Mouse (Mus musculus) stomach, embryonic 16.5 days (tissue): ENCODE results near the gene Col9a2. TPM values are rescaled to one million over a fixed set of nuclear protein-coding genes. Genes with fewer than 3 reads are reported as not detected.

Experiments
- ATAC-seq: fragments of 200-750 bp; cut with Nextera tagmentation; 2 replicates; pipeline ENCODE4 v1.8.0; 2017; ENCODE audit warnings: moderate number of reproducible peaks, moderate TSS enrichment; ENCODE audit not compliant: insufficient read depth, low FRiP score
- H3K27ac ChIP-seq: fragments of 300-500 bp; sonication (generic); 2 replicates; pipeline ENCODE4 v1.5.1; 2014; ENCODE audit warnings: low read length
- H3K27me3 ChIP-seq: fragments of 300-500 bp; sonication (generic); 2 replicates; pipeline ENCODE4 v1.6.1; 2014; ENCODE audit warnings: low read length, control low read depth, mixed read lengths; ENCODE audit not compliant: control insufficient read depth, insufficient read depth
- H3K36me3 ChIP-seq: fragments of 300-500 bp; sonication (generic); 2 replicates; pipeline ENCODE4 v1.6.1; 2014; ENCODE audit warnings: low read length; ENCODE audit not compliant: control insufficient read depth, insufficient read depth
- H3K4me1 ChIP-seq: fragments of 300-500 bp; sonication (generic); 2 replicates; pipeline ENCODE4 v1.6.1; 2014; ENCODE audit warnings: low read length, control low read depth, mixed read lengths; ENCODE audit not compliant: control insufficient read depth, insufficient read depth
- H3K4me2 ChIP-seq: fragments of 300-500 bp; sonication (generic); 2 replicates; pipeline ENCODE4 v1.6.1; 2014; ENCODE audit warnings: low read depth, low read length, mixed read lengths
- H3K4me3 ChIP-seq: fragments of 300-500 bp; sonication (generic); replicated peaks from 2 replicates; pipeline ENCODE4 v1.5.1; 2014; ENCODE audit warnings: mild to moderate bottlenecking, low read length
- H3K9ac ChIP-seq: fragments of 300-500 bp; sonication (generic); 2 replicates; pipeline ENCODE4 v1.6.1; 2014; ENCODE audit warnings: low read length
- H3K9me3 ChIP-seq: fragments of 300-500 bp; sonication (generic); replicated peaks from 2 replicates; pipeline ENCODE4 v1.6.1; 2016; ENCODE audit warnings: low read length, control low read depth; ENCODE audit not compliant: control insufficient read depth
- WGBS: fragments of 180-500 bp; shearing (Covaris S2); extraction: QIAGEN DNeasy Blood & Tissue Kit; methylation state at CpG from one replicate; pipeline ENCODE4 v1.1.7; 2014; 5-methylcytosine and 5-hydroxymethylcytosine counted together
- polyA plus RNA-seq: library from polyadenylated mRNA; unstranded; fragments of >200 nt; fragmentation: Nextera tagmentation; extraction: Ambion mirVana; gene quantifications from 2 replicates; pipeline ENCODE4 v1.2.1, GENCODE M21; 2015

The Col9a2 gene
- polyA plus RNA-seq, 1 experiment from 2014 or later, result 6.2 TPM

GRCm38 (mm10) chr4:121018250-121018649 lies 20.9 kb upstream of the Col9a2 start:
- no peak overlapping the region for H3K4me2 ChIP-seq
- no peak for ATAC-seq
- H3K4me1 ChIP-seq, result peaks cover 11% of the 10 kb centered on the region
- H3K9me3 ChIP-seq, result no peaks in the 10 kb centered on the region
- H3K27me3 ChIP-seq, result no peaks in the 10 kb centered on the region
- H3K27ac ChIP-seq, result no peak overlapping the region
- no peaks in the 10 kb centered on the region for H3K36me3 ChIP-seq
- no peak overlapping the region for H3K9ac ChIP-seq
- H3K4me3 ChIP-seq, result no peak overlapping the region
- 74% methylated on average over 3 of the region's 3 CpGs for WGBS

- Histone ChIP-seq H3K4me2 (no peak overlapping the region), H3K27ac (no peak overlapping the region), H3K4me3 (no peak overlapping the region), H3K27me3 (no peaks in the 10 kb centered on the region), H3K9me3 (no peaks in the 10 kb centered on the region), H3K4me1 (peaks cover 7% of the 10 kb centered on the region), H3K36me3 (no peaks in the 10 kb centered on the region), H3K9ac (no peak overlapping the region)
- WGBS, result 72% methylated on average over 10 of the region's 10 CpGs
- ATAC-seq, result no peak
Observed at GRCm38 (mm10) chr4:121020040-121020790, 19.0 kb upstream of the Col9a2 start.

- Histone ChIP-seq H3K9me3 (no peaks in the 10 kb centered on the region), H3K4me3 (no peak overlapping the region), H3K27me3 (no peaks in the 10 kb centered on the region), H3K27ac (no peak overlapping the region), H3K36me3 (no peaks in the 10 kb centered on the region), H3K9ac (no peak overlapping the region), H3K4me2 (no peak overlapping the region), H3K4me1 (no peaks in the 10 kb centered on the region)
- ATAC-seq, result no peak
Observed at GRCm38 (mm10) chr4:121021911-121022310, 17.3 kb upstream of the Col9a2 start.

GRCm38 (mm10) chr4:121023464-121023863 lies 15.7 kb upstream of the Col9a2 start:
- 76% methylated on average over 7 of the region's 7 CpGs for WGBS
- Histone ChIP-seq H3K4me1 (no peaks in the 10 kb centered on the region), H3K27ac (no peak overlapping the region), H3K4me3 (no peak overlapping the region), H3K27me3 (no peaks in the 10 kb centered on the region), H3K9ac (no peak overlapping the region), H3K9me3 (no peaks in the 10 kb centered on the region), H3K4me2 (no peak overlapping the region), H3K36me3 (no peaks in the 10 kb centered on the region)
- ATAC-seq, result no peak

GRCm38 (mm10) chr4:121023941-121024340 lies 15.2 kb upstream of the Col9a2 start:
- no peak overlapping the region for H3K4me2 ChIP-seq
- 85% methylated on average over 2 of the region's 2 CpGs for WGBS
- H3K9me3 ChIP-seq, result no peaks in the 10 kb centered on the region
- no peak overlapping the region for H3K9ac ChIP-seq
- H3K4me1 ChIP-seq, result no peaks in the 10 kb centered on the region
- ATAC-seq, result no peak
- H3K27me3 ChIP-seq, result no peaks in the 10 kb centered on the region
- no peak overlapping the region for H3K4me3 ChIP-seq
- H3K27ac ChIP-seq, result no peak overlapping the region
- H3K36me3 ChIP-seq, result no peaks in the 10 kb centered on the region

GRCm38 (mm10) chr4:121025681-121026080 lies 13.5 kb upstream of the Col9a2 start:
- Histone ChIP-seq H3K27ac (no peak overlapping the region), H3K4me3 (no peak overlapping the region), H3K9me3 (no peaks in the 10 kb centered on the region), H3K9ac (no peak overlapping the region), H3K36me3 (no peaks in the 10 kb centered on the region), H3K27me3 (no peaks in the 10 kb centered on the region), H3K4me1 (no peaks in the 10 kb centered on the region), H3K4me2 (no peak overlapping the region)
- ATAC-seq, result no peak
- WGBS, result 56% methylated on average over 2 of the region's 2 CpGs

- H3K4me2 ChIP-seq, result no peak overlapping the region
- H3K9ac ChIP-seq, result no peak overlapping the region
- no peaks in the 10 kb centered on the region for H3K36me3 ChIP-seq
- no peaks in the 10 kb centered on the region for H3K27me3 ChIP-seq
- H3K9me3 ChIP-seq, result no peaks in the 10 kb centered on the region
- no peak overlapping the region for H3K4me3 ChIP-seq
- no peak for ATAC-seq
- no peak overlapping the region for H3K27ac ChIP-seq
- WGBS, result 48% methylated on average over 1 of the region's 1 CpGs
- H3K4me1 ChIP-seq, result no peaks in the 10 kb centered on the region
Observed at GRCm38 (mm10) chr4:121028146-121028545, 11.0 kb upstream of the Col9a2 start.

GRCm38 (mm10) chr4:121028659-121029392 lies 10.4 kb upstream of the Col9a2 start:
- Histone ChIP-seq H3K9me3 (no peaks in the 10 kb centered on the region), H3K4me1 (no peaks in the 10 kb centered on the region), H3K27me3 (no peaks in the 10 kb centered on the region), H3K4me3 (no peak overlapping the region), H3K27ac (no peak overlapping the region), H3K4me2 (no peak overlapping the region), H3K9ac (no peak overlapping the region), H3K36me3 (no peaks in the 10 kb centered on the region)
- ATAC-seq, result no peak
- WGBS, result 31% methylated on average over 14 of the region's 14 CpGs

- WGBS, result 61% methylated on average over 3 of the region's 3 CpGs
- no peaks in the 10 kb centered on the region for H3K4me1 ChIP-seq
Observed at GRCm38 (mm10) chr4:121029632-121030031, 9.6 kb upstream of the Col9a2 start.

More at GRCm38 (mm10) chr4:121029632-121030031, 9.6 kb upstream of the Col9a2 start:
- Histone ChIP-seq H3K4me3 (no peak overlapping the region), H3K4me2 (no peak overlapping the region), H3K27ac (no peak overlapping the region), H3K27me3 (no peaks in the 10 kb centered on the region), H3K9me3 (no peaks in the 10 kb centered on the region), H3K9ac (no peak overlapping the region), H3K36me3 (no peaks in the 10 kb centered on the region)
- no peak for ATAC-seq
